Mouse (Mus musculus) T-helper 2 cell (primary cell): Measurements from ENCODE around the gene Slc2a9.

Source experiments
- in situ Hi-C: fragments of 300-600 bp; cut with MboI, MseI; formaldehyde crosslinking; loops from one replicate; pipeline ENCODE4 v1.15.1; 2025; ENCODE audit warnings: high pct_unique_total_duplicates

Gene Slc2a9

DNA sequence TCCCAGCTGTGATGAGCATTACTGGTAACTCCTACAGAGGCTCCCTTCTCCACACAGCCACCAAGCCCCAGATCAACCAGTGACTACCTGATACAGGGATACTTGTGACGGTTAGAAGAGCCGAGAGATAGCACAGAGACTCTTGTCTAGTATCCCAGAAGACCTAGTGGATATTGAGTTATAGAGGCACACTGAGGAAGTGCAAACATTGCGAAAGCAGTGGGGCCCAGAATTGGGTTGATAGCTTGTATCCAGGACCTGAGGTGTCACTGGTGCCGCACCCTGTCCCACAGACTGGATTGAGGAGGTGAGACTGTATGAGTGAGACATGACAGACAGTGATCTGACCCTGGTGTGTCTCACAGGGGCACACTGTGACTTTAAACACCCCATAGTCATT is at the start of gene Slc2a9:
Gene Slc2a9 (minus strand): TSS at position 152 of the 400 bp plus-strand sequence.
- in situ Hi-C loops = no loop called here

DNA sequence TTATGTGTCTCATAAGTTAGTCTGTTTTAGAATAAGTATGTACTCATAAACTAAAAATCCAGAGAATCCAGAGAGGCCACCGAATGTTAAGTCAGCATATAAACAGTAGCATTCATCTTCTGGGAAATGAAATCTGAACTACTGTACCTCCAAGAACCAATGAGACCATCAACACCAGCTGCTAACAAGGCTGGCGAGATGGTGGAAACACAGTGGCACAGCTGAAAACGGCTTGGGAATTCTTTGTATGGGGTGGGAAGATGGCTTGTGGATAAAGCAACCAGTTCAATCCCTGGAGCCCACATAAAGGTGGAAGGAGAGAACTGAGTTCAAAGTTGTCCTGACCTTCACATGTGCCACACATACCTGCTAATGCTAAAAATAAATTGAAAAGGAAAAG is 49.7 kb upstream of the Slc2a9 start:
- in situ Hi-C loops = no loop called here

DNA sequence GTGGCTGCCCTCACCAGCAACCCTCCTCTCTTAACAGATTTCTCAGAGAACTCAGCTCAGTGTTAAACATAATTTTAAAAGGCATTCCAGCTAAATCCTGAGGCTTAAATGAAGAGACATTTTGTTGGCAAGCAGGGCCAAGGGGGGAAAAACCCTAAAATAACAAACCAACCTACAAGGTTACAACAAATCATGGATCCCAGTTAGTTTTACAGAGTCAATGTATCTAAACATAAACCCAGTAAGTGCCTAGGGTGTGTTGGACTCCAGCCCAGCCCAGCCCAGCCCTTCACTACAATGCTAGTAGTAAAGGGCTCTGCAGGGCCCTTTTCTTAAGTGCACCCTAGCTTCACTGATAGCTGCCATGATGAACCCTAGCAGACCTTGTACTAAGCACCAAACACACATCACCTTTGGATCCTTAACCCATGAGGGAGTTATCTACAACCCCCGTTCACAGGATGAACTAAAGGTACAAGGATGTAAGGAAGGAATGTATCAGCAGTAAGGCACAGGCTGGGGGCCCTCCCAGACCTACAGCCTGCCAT is 47.4 kb upstream of the Slc2a9 start:
- in situ Hi-C loops = no loop called here

DNA sequence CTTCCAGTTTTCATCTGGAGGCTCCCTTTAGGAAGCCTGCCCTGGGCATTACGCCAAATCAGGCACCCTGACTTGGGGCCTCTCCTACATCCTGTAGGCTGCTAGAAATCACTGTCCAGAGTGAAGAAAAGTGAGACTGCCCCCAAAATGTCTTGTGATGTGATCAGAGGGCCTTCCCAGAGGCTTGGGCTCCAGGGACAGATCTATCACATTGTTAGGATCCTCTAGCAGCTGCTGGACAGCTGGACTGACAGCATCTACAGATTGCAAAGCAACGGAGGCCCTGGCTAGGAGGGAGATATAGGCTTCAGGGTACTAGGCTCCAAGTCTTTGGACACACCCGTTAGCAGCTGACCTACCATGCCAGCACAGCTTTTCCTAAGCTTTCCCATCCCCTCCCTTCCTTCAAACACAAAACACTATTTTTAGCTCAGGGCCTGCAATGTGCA is 46.5 kb upstream of the Slc2a9 start:
- in situ Hi-C loops = no loop called here

DNA sequence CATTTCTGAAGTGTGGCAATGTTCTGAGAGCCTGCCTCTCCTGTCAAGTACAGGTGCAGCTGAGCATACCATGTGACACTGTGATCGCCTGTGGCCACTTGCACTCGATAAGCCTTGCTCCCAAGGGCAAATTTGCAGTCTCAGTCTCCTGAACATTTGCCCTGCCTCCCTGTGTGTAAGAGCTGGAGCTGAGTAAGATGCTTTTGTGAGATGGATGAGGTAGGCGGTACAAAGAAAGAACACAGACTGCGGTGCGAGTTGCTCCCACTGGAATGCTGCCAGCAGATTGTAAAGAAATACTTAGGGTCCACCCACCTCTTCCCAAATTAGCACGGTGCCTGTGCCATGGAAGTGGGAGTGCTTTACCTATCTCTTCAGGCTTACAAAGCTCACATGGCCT is 44.4 kb upstream of the Slc2a9 start:
- in situ Hi-C loops = no loop called here

DNA sequence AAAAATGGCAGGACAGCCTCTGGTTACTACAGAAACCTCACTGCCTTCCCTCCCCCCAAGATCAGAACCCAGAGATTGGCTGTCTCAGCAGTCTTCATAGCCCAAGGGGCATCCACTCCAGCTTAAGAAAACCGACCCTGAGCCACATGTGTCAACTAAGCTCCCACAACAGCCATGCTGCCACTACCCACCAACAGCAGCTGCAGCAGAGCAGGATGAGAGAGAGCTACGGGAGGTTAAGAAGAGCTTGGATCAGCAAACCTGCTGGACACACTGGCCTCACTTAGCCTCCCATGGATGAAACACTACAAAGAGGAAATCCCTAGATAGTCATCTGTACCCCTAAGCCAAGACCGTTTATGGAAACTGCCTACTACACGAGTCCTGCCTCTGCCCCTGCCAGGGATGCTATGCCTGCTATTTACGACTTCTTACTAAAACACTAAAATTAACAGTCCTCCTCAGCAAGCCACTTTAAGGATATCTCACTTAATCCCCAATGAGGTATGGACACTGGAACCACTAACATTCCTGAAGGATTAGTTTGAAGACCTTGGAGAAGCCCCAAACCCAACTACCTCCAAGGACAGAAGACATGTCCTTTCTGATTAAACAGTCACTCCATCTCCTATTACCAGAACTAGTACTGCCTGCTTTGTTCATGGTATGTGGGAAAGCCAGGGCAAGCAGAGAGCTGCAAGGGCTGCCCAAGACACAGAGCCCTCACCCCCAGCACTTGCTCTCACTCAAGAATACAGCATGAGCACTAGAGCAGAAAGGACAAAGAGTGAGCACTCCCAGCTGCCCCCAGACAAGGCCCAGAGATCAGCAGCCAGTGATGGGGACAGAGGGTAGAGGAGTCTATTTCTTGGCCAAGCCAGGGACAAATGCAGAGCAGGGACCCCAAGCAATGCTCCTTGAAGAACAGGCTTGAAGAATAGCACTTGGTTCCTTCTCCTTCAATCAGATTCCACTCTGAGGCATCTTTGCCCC is 41.8 kb upstream of the Slc2a9 start:
- in situ Hi-C loops = no loop called here

DNA sequence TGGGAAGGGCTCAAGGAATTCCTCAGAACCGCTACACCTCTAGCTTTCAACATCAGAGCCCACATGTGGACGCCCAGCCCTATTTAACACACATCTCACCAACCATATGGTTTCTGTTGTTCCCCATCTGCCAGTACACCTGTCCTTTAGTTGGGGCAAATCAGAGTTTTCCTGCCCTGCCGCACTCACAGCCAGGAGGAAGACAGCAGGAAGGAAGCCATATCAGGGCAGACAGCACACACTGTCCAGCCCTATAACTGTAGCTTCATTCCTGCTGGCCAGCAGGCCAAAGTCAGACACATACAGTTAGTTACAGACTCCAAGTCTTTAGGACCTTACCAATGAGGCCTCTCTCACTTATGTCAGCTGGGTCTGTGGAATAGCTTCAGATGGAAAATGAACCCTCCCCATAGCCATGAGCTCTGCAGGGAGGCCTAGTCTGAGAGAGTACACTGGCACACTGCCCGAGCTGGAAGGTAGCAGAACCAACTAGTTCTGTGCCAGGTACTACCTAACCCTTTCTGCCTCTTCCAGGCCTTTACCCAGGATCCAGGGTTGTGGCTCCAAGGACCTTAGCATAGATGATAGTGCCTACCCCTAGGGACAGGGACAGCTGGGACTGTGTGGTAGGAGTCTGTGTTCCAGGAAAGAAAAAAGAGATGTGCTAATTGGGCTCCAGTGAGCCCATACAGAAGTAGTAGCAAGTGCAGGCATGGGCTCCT is 40.7 kb upstream of the Slc2a9 start:
- in situ Hi-C loops = no loop called here

DNA sequence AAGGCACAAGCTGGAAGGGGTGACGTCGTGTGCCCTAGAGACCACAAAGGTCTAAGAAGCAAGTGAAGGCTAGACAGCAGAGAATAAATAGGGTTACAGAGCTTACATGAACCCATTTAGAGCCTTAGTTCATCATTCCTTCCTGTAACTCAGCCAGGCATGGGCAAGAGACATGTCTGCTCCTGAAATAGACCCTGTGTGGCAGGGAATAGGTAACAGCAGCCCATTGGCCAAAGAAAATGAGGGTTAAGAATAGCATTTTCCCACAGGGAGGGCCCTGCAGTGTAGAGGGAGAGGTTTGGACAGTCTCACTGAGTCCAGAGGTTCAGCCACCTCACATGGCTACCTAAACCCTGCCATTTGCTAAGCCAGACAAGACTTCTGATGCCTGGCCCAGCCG is 38.8 kb upstream of the Slc2a9 start:
- in situ Hi-C loops = no loop called here

DNA sequence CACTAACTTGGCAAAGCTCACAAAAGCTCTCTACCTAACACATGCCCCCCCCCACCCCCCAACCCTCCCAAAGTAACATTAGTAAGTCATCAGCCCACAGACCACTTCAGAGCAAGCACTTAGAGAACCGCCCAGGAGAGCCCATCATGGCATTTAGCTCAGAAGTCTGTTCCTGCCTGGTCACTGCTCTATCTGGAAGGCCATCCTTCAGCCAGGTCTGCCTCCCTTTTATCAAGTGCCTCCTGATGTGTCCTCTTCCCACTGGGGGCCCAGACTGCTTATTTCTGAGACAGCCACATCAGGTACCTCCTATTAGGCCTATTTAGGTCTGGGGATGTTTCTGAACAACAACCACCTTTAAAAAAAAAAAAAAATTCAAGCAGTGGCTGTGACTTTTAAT is 38.0 kb upstream of the Slc2a9 start:
- in situ Hi-C loops = no loop called here

DNA sequence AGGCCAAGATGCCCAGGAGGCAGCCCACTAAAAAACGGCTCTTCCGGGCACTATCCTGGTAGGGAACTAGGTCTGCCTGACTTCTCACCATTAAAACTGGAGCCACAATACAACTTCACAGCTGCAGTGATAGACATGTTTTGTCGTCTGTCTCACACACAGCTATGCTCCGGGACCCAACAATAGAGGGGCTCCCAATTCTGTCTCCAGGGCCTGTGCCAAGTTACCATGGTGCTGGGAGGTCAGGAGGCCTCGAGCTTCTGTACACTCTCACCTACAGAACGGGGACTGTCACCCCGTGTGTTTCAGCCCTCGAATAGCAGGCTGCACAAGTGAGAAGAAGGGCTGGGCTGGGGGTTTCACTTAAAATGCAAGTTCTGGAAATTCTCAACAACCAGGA is 35.6 kb upstream of the Slc2a9 start:
- in situ Hi-C loops = no loop called here

DNA sequence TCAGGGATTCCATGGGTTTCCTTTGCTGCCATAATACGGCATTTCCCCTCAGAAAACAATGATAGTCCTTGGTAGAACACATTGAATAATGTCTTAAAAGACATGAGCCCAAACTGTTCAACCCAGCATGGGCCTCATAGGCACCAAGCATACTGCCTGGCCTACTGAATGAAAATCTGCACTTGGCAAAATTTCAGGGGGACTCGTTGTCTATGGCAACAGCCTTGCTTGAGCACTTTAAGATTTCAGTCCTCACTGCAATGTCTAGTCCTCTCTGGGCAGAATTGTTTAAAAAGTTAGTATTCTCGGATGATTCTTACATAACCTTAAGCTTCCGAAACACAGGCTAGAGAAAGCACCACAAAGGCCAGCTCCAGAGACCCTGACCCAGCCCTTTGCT is 34.9 kb upstream of the Slc2a9 start:
- in situ Hi-C loops = no loop called here

DNA sequence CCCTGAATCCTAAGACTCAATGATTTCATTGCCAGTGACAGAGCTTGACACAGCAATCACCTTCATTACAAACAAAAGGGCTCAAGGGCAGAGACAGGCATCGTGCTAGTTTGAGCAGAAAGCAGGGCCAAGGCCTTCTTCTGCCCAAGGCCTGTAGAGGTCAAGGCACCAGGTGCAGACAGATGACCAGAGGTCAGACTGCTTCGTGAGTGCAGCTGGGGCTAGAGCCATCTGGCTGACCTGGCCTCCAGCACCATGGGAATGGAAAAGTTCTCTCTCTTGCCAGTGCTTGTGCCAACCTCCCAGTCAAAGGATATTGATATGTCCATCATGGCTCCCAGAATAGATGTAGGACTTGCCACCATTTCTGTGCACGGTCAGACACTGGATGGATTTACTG is 33.9 kb upstream of the Slc2a9 start:
- in situ Hi-C loops = no loop called here

DNA sequence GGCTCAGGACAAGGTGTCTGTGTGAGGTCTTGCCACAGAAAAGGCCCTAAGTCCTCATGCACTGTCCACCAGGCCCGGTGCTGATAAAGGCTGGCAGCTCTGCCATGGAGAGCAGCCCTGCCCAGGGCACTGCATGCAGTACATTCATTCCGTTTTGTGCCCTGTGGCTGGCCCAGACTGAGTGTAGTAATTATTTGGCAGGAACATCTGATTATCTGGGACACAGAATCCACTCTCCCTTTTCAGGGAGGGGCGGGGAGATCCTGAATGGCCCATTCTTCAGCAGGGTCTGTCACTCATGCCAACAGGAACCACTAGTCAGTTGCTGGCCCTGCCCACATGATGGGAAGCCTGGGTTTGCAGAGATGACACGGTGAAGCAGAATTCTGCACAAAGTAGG is 29.1 kb upstream of the Slc2a9 start:
- in situ Hi-C loops = no loop called here

DNA sequence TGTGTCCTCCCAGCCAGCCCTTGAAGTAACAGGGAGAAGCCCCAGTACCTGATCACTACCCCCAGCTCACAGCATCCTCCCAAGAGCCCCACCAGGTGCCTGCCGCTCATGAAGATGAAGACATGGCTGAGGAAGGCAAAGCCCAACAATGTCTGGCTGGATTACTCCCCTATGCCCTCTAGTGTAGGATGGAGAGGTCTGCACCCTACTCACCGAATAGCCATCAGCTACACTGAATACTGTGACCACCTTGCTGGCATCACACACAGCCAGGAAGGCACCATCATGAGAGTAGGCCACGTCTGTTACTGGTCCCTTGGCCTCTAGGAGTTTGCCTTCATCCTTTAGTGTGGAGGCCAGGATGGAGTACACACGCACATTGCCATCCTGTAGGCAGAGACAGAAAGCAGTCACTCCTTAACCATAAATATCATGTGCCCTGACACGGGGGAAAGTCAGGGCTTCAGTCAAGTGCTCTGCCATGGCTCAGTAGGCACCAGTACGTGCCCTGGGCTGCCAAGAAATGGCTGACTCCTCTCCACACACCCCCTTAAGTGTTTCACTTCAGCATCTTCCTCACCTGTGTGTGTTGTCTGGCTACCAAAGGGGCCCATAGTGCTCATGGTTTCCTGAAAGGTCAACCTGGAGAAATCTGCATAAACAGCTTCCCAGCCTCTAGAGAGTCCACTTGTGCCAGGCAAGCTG is 26.9 kb upstream of the Slc2a9 start:
- in situ Hi-C loops = loop anchor here (5.0 kb wide), 1 partner anchor 223 kb away; no protein-coding TSS in a partner anchor

DNA sequence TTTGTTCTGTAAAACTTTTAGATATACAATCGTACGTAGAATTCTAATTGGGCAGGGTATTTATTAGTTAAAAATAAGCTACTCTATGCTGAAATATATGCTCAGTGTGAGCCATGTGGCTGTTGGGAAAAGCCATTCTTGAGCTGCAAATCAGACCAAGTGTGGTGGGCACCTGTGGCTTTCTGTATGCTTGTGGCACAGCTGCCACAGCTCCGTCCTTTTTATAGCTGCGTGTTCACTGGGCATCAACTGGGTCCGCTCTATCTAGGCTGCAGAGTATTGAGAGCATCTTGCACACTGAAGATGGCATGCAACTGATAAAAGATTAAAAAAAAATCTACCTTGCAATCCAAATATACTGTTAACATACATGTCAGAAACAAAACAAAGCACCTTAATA is 20.0 kb upstream of the Slc2a9 start:
- in situ Hi-C loops = no loop called here

DNA sequence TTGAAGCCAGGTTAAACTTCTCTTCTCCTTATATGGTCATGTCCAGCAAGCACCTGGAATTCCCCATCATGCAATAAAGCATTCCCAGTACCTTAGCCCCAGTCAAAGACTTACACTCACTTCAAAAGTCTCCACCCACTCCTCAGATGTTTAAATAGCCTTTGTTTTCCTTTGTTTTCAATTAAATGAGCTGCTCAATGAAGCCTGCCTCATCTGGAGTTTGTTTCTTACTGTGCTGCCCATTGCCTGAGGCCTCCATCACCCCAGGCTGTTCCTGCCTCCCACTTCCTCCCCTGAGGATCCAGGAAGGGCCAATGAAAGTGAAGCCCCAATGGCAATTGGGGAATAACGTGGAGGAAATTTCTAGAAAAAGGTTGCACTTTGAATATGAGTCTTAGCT is 17.9 kb upstream of the Slc2a9 start:
- in situ Hi-C loops = no loop called here

DNA sequence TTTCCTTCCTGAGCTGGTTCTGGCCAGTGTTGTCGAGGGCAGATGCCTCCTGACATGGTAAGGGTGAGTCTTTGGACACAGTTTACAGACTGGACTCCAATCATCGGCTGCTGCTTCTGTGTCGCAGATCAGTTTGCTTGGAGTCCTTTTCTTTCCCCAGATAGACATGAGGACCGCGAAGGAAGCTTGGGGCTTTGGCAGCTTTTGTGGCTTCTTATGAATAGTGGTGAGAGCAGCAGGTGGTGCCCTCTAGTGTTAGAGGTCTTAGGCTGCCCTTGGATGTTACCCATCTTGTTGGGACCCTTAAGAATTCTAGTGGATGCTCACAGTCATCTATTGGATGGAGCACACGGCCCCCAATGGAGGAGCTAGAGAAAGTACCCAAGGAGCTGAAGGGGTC is 13.3 kb upstream of the Slc2a9 start:
- in situ Hi-C loops = no loop called here

DNA sequence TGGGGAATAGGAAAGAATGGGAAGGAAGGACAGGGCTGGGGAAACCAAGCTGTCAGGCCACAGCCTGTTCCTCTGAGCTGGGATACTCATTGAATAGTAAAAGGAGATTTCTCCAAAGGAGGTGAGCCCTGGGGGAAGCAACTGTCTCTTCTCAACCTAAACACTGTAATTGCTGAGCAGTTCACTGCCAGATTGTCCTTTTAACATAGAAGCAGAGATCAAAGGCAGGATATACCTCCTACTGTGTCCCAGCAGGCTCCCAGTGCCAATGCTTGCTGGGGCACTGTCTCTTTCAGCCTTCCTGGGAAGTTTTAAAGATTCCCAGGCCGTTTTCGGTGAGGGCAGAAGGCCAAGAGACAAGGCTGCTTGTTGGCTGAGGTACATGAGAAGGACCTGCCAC is 10.0 kb upstream of the Slc2a9 start:
- in situ Hi-C loops = no loop called here

DNA sequence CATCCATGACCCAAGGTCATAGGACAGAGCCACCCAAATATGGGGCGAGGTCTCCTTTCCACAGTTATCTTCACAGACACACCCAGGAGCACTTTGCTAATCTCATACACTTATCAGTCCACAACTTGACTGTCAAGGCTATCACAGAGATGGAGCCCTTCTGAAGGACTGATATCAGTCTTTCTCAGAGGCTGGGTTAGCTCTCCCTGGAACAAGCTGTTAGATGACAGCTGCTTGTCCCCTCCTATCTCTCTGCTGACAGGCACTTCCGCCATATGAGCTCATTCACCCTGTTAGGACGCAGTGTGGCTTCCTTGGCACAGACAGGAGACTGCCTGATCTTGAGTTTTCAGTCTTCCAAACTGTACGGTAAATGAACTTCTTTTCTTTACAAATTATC is 6.6 kb upstream of the Slc2a9 start:
- in situ Hi-C loops = no loop called here

DNA sequence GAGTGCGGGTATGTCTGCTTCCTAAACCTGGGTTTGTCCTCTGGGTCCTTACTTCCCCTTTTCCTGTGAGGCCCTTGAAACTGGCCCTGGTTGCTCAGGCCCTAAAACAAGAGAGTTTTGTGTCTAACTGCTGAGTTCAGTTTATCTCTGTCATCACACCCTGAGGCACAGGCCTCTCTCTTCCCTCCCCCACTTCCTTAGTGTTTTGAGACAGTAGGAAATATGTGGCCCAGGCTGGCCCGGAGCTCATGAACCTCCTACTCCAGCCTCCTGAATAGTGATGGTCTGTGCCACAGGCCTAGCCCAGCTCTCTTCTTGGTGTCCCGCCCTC is 2.5 kb upstream of the Slc2a9 start:
- in situ Hi-C loops = no loop called here

DNA sequence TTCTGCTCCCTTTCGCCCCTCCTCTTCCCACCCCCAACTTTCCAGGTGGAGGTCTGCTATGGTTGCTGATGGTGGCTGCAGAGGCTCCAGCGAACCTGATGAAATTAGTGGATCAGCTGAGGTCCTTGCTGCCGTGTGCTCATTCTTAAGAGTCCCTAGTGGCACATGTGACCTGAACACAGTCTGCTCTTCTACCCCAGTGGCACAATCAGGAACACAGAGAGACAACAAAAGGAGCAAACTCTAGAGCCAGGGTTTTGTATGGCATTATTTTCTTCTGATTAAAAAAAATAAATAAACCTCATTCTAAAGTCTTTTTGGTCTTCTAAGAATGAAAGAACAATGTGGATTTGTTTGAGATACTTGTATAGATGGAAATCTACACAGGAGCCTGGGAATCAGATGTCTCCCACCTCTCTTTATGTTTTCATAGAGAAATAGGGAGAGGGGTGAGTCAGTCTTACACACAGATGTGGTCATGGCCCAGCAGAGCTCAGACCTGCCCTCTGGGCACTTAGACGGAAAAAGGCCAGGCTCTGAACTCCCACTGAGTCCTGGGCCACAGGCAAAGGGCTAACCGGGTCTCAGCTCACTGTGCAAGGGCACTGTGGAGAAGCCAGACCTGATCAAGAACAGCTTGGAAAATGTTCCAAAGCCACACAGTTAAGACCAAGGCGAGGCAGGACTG is 1.9 kb upstream of the Slc2a9 start:
- in situ Hi-C loops = no loop called here
